Mouse (Mus musculus) T-cell, adult 66 days (primary cell): Measurements from ENCODE around the gene Kin. TPM values are rescaled to one million over a fixed set of nuclear protein-coding genes. Genes with fewer than 3 reads are reported as not detected.

Experiments used
- total RNA-seq, 2 experiments: library from RNA; stranded (reverse); gene quantifications; 3 replicates in 1 of 2; 4 replicates in 1 of 2; pipeline ENCODE4 v1.2.4; 2023

Gene Kin
- total RNA-seq = 10 to 100 TPM; 21.9 to 32.7 TPM

DNA sequence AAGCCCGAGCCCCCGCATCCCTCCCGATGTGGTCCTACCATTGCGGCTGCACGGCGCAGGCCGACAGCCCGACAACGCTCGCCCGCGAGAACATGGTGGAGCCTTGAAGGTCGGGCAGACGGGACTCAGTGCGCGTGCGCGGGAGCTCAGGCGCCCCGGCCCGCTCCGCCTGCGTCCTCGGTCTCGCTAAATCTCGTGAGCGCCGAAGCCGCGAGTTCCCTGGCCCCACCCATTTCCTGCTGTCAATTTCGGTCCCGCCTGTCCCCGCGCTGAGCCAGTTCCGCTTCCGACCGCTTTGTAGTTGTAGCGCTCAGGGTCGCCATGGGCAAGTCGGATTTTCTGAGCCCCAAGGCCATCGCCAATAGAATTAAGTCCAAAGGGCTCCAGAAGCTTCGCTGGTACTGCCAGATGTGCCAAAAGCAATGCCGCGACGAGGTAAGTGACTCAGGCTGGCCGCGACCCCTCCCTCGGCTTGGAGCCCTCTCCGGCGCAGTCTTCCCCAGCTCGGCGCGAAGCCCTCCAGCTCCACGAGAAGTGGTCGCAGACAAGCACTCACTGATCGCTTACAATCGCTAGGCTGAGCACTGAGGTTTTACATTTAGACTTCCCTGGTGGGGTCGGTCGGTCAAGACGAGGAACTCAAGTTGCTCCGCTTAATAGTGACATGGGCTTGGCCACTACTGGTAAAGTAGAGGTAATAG, at the start of gene Kin, which contains the start of gene Atp5c1:
Kin (plus strand) TSS at position 284 of the 701 bp plus-strand sequence.
Atp5c1 (minus strand) TSS at position 201 of the 701 bp plus-strand sequence.

DNA sequence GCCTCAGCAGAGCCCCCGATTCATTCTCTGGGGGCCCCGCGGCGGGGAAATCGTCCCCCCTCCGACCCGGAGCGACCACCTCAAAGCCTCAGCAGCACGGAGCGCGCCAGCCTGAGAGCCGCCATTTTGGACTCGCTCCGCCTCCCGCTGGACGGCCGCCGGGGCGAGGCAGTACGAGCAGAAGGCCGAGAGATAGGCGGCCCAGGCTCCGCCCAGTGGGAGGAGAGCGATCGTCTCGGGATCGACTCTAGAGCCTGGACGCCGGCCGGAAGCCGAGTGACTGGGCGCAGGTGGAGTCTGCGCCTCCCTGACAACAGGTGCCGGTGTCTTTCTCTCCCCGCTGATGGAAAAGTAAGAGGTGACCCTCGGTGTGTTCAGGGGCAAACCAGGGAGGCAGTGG, 31.9 kb upstream of the Kin start, which contains the start of gene Taf3:
Taf3 (minus strand) TSS at position 136 of the 400 bp plus-strand sequence.

GRCm38 (mm10) chr2:10131296-10131695, 50.9 kb downstream of the Kin start, which contains the start of gene Itih2:
Gene Itih2, minus strand, starts transcription at chr2:10131396.

Other genes with a start within 250 kb of the Kin start
- gene 4930412O13Rik, start 199.3 kb upstream of the Kin start, total RNA-seq = not detected
- gene 9230102O04Rik, start 191.1 kb upstream of the Kin start, total RNA-seq = not detected
- 10 to 100 TPM; 71.2 to 73.3 TPM for gene Gata3, start 190.6 kb upstream of the Kin start, total RNA-seq
- gene Taf3, start 32.0 kb upstream of the Kin start, total RNA-seq = 10 to 100 TPM; 25.0 to 25.7 TPM
- 100 to 1,000 TPM; 128 to 137 TPM for gene Atp5c1, start 83 bp upstream of the Kin start, total RNA-seq
- gene Itih2, start 50.8 kb downstream of the Kin start, total RNA-seq = not detected
- 1 to 10 TPM; 1.4 to 3.5 TPM for gene Itih5, start 73.0 kb downstream of the Kin start, total RNA-seq